Mouse (Mus musculus) adrenal gland, adult 2 months (tissue): Measurements from ENCODE around the gene St3gal3. TPM values are rescaled to one million over a fixed set of nuclear protein-coding genes. Genes with fewer than 3 reads are reported as not detected.

ENCODE experiments used
- DNase-seq: peaks from one replicate; pipeline ENCODE4 v3.0.0; 2021
- polyA plus RNA-seq: library from polyadenylated mRNA; depleted of rRNA; stranded (reverse); fragments of >200 nt; gene quantifications from 2 replicates; pipeline ENCODE4 v1.2.3, GENCODE M21; 2012
- total RNA-seq, 2 experiments: library from RNA; stranded (reverse); gene quantifications; 2 replicates each; pipeline ENCODE4 v1.2.3; 2021

St3gal3 gene
- total and polyA plus RNA-seq, 3 experiments = 36.7 to 56.7 (median 45.8) TPM

DNA sequence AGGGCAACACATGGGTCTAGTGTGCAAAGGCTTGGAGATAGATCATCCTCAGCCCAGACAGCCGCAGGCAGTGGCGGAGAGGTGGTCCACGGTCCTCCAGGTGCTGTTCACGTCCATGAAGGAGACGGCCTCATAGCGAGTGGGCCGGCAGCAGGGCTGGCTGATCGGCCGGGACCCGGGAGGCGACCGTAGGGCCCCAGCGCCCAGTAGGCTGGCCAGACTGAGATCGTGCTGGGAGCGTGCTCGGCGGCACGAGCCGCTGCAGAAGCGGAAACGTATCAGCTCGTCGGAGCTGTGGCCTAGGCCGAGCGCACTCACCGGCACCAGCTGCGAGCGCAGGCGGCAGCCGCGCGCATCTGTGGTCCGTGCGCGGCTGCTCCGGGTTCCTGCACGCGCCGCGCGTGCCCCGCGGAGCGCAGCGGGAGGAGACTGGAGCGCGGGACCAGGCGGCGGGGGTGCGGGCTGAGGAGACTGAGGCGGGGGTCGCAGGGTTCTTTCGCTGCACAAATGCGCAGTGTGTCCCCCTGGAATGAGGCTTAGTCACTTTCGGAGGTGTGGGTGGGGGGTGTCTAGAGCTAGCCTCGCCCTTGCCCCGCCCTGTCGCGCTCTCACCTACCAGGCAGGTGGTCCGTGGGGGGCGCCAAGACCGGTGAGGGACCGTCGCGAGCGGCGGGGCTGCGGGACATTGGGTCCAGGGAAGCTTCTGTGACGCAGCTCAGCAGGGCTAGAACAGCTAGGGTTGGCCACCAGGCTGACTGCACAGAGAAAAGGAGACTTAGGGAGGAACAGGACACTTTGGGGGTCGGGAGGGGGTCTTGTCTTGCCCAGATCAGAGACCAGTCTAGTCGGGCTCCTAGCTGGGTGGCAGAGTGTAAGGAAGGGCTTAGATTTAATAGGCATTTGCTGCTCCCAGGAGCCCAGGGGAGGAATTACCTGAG, 207.9 kb downstream of the St3gal3 start:
- DNase-seq = peak; percentile 47

GRCm38 (mm10) chr4:117924916-117925315, 209.8 kb downstream of the St3gal3 start:
- DNase-seq = no peak

DNA sequence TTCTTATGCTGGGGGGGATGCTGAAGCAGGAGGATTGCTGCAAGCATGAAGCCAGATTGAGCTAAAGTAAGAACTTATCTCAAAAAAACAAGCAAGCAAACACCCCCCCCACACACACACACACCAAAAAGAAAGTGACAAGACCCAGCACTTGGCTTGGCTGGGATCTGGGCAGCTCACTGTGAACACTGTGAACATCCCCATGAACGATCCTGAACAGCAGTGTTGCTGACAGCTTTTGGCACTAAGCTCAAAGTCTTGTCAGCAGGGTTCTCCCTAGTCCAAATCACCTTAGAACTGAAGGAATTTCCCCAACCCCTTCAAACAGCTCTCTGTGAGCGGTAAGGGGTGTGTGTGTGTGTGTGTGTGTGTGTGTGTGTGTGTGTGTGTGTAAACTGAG, 211.3 kb downstream of the St3gal3 start:
- no peak for DNase-seq

GRCm38 (mm10) chr4:117921358-117921757, 213.4 kb downstream of the St3gal3 start:
- DNase-seq = no peak

DNA sequence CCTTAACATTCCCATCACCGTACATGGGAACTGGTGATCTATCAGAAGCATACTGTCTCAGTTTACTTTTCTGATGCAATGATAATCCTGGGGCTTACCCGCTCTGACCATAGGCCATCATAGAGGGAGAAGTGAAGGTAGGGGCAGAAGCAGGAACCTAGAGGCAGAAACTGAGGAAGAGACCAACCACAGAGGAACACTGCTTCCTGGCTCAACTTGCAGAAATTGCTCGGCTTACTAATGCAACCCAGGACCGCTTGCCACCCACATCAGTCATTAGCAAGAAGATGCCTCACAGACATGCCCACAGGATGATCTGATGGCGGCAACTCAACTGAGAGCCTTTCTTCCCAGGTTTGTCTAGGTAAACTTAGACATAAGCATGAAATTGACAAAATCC, 216.0 kb downstream of the St3gal3 start:
- no peak for DNase-seq

DNA sequence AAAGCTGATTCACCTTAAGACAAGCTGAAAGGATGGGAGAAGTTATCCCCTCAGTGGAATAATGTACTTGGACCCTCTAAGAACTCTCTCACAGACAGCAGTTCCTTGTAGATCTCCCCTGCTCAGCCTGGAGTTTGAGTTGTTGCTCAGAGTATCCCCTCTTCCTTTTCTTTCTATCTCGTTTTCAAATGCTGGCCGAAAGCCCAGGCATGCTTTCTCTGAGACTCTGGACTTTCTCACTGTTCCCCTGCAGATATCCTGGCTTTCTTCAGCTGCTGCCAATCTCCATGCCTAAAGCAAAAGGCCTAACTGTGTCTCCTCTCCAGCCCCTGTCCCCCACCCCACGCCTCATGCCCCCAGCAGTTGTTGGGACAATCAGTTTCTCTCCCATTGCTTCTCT, 216.5 kb downstream of the St3gal3 start:
- DNase-seq = no peak

DNA sequence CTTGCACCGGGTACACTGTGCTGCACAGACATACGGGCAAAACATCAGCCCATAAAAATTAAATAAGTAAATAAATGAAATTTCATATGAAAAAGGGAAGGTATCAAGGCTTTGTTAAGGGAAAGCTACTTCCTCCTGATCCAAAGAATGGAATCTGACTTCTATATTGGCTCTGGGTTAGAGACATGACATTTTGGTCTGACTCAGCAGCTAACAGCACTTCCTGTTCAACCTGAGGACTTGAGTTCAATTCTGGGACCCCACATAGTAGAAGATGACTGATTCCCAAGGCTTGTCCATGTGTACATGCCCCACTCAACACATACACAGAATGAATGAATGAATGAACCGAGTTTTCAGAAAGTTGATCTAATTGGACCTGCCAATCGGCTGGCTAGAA, 216.9 kb downstream of the St3gal3 start:
- DNase-seq = no peak

- DNase-seq = no peak
Measured at GRCm38 (mm10) chr4:117917402-117917801, 217.3 kb downstream of the St3gal3 start.

DNA sequence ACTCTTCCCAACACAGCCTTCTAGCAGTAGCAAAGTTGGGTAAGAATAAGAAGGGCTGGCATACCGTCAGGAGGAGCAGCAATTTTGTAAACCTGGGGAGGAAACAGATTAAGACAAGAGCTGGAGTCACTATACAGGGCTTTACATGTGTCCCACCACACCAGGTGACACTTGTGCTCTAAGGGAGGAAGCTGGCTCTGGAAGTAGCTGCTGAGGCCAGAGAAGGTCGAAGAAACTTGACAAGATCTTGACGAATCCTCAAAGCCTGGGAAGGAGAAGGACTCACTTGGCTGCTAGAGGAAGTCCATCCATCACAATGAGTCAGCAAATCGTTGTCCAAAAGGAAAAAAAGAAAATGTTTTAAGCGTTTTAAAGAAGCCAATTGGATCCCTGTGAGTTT, 218.3 kb downstream of the St3gal3 start:
- DNase-seq = no peak

GRCm38 (mm10) chr4:117915489-117916105, 219.1 kb downstream of the St3gal3 start:
- DNase-seq = no peak

DNA sequence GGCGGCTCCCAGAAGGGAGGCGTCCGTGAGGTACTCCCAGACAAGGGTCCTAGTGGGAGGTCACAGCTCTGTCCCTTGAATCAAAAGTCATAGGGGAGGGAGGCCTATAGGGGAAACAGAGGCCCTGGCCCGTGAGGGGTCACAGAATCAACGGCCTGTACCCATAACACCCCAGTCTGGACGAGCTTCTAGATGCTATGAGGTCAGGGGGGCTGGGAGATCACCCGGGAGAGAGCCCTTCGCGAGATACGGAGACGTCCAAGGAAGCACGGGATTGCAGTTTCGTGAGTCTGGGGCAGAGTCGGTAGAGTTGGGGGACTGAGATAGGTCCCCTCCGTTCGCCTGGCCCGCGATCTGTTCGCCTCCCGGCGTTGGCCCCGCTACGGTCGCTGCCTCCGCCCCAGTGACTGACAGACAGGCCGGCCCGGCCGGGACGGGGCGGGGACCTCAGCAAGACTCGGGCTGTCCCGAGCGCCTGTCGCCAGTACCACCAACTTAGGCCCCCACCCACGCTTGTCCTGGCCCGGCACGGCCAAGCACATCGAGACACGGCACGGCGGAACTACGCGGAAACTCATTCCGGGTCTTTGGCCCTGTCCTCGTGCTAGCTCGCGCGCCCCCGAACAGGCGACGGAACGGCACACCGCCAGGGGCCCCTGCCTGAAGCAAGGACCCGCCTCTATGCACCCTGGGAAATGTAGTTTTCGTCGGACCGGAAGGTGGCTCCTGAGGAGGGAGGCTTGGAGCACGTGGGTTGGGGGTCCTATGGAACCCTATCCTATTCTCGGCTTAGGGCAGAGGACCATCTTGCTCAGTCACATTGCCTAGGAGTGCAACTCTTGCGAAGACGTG, 219.9 kb downstream of the St3gal3 start, which contains the start of gene Ipo13:
Ipo13 (minus strand) TSS at position 409 of the 852 bp plus-strand sequence.
- peak; percentile 97 for DNase-seq

DNA sequence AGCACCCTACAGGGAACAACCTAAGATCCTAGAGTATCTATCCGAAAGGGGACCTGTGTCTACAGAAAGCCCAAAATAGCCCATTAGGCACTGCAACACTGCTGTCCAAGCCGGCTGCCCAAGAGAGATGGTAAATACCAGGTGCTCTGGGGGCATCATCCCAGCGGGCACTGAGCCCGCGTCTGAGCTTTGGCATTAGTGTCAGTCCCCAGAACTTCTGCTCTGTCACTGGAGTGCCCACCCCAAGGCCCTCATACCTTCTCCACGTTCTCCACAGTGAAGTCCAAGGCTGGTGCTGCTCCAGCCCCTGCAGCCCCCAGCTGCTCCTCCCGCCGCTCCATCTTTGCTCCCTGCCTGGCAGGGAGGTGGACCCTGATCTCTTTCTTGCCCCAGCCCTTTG, 220.7 kb downstream of the St3gal3 start:
- DNase-seq = no peak

- no peak for DNase-seq
Measured at GRCm38 (mm10) chr4:117913421-117913820, 221.3 kb downstream of the St3gal3 start.

DNA sequence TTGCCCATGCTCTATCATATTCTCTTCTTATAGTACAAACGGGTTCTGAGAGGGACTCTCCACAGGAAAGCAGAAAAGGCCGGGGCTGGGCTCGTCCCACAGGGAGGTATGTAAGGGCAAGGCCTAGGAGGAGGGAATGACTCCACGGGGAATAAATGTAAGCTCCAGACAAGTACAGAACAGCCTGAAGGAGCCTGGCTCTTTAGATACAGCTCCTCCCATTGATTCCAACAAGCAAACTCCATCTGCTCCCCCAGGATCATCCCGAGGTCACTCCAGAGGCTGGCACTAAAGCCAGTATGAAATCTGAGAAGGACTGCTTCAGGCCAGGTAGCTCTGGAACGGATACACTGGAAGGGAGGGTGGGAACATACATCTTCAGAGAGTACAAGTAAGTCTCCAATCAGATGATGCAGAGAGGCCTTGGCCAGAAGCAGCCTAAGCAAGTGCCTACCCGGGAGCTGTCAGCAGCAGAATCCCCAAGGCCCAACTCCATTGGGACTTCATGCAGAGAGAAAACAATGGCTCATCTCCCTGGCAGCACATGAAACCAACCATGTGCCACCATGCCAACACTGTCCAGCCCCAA, 221.9 kb downstream of the St3gal3 start:
- no peak for DNase-seq

- DNase-seq = no peak
Measured at GRCm38 (mm10) chr4:117912131-117912561, 222.6 kb downstream of the St3gal3 start.

- DNase-seq = no peak
Measured at GRCm38 (mm10) chr4:117908834-117909453, 225.8 kb downstream of the St3gal3 start.

GRCm38 (mm10) chr4:117906196-117906595, 228.5 kb downstream of the St3gal3 start:
- no peak for DNase-seq

DNA sequence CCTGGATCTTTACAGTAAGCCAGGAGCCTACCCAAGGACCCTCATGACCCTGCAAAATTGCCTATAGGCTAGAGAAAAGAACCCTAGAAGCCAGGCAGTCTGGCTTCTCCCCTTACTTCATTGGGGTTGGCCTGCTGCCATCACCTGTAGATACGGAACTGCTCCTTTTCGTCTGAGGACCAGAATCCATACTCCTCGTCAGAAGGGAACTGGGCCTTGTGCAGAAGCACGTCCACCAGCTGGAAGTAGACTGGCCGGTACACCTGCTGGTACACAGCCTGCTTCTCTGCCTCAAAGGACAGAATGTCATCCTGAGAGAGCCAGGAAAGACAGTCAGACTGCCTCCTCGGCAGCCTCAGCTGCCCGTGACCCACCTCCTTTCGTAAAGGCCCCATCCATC, 230.0 kb downstream of the St3gal3 start:
- DNase-seq = no peak

GRCm38 (mm10) chr4:117904094-117904493, 230.6 kb downstream of the St3gal3 start:
- DNase-seq = no peak

GRCm38 (mm10) chr4:117898111-117898510, 236.6 kb downstream of the St3gal3 start:
- DNase-seq = no peak

- DNase-seq = no peak
Measured at GRCm38 (mm10) chr4:117896031-117896430, 238.7 kb downstream of the St3gal3 start.
